Mouse (Mus musculus) hematopoietic stem cell, adult 5-6 weeks (primary cell): ENCODE measurements around the gene Dnttip2. TPM values are rescaled to one million over a fixed set of nuclear protein-coding genes. Genes with fewer than 3 reads are reported as not detected.
A peak's percentile ranks its signal among the peaks of the same experiment; 100 is the strongest.
"Not testable (repeated sequence)": the region's sequence is repeated elsewhere in the genome, so short reads cannot be mapped to it uniquely, and the experiment has no call there.

Source experiments
- ATAC-seq, 2 experiments: fragments of 125-278 bp in 1 of 2; replicated peaks in 1 of 2; 2 replicates each; pipeline ENCODE4 v1.8.0; 2016 to 2017; ENCODE audit warnings: inconsistent platforms in 2 of 2, mild to moderate bottlenecking in 2 of 2, moderate number of reproducible peaks in 2 of 2, low read depth in 1 of 2, moderate TSS enrichment in 1 of 2; ENCODE audit not compliant: low FRiP score in 2 of 2, poor library complexity in 2 of 2, severe bottlenecking in 2 of 2, insufficient read depth in 1 of 2, low TSS enrichment in 1 of 2
- total RNA-seq: library from RNA; stranded (forward); fragments of 172-1452, 232-1000 nt; gene quantifications from 2 replicates; pipeline ENCODE4 v1.2.3, GENCODE M21; 2017

Dnttip2 gene
- total RNA-seq, 1 experiment from 2014 or later = 191 TPM

DNA sequence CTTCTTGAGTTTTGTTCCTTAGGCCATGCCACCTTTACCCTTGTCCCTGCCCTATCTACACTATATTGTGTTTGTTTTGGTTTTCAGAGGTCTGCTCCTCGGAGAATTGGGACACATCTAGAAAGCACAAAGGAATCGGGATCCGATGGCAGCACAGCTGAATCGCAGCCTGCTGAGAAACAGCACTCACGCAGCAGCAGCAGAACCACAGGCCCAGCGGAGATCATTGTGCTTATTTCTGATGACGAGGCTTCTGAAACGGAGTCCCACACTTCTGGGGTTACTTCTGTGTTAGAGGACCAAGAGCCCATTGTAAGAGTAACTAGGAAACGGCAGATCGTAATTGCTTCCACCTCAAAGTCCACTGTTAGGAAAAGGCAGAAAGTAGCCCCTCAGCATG lies 923 bp downstream of the Dnttip2 start:
- ATAC-seq = no peak

DNA sequence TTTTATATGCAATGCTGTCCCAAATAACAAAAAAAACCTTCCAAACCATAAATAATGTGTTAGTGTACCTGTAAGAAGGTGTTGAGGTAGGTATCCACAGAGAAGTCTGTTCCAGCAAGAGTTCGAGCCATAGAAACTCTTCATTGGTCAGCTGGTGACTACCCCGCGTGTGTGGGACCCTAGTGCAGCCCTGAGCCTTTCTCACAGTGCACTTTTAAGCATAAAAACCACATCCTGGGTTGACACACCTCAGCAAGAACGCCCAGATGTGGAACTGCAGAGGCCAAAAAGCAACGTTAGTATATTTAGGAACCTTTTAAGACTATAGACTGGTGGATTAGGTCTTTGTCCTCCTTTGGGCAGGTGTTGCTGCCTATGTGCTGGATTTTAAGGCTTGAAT lies 13.0 kb downstream of the Dnttip2 start:
- ATAC-seq = no peak

DNA sequence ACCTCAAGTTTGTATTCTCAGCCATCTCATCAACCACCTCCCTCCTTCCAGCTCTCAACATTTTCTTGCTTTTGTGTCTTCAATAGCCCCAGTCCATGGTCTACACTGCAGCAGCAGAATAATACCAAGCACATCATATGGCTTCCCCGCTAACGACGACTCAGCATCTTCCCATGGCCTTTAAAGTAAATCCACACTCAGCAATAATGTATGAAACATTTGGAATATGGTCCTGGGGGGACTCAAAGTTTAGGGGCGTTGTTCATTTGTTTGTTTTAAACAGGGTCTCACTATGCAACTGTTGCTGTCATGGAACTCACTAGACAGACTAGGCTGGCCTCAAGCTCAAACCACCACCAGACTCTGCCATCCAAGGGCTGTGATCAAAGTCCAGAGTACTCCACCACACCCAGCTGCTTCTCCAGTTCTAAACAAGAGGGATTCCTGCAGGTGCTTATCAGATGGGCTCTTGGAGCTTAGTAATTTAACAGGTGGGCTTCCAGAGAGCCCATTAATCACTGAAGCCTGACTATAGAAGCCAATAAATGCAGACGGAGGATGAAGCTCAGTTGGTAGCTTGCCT lies 14.5 kb downstream of the Dnttip2 start:
- ATAC-seq = no peak

GRCm38 (mm10) chr3:122289344-122289743 lies 15.2 kb downstream of the Dnttip2 start:
- ATAC-seq = not testable (repeated sequence)

- peak; percentile 76 for ATAC-seq
Measured at GRCm38 (mm10) chr3:122290696-122291095, 16.5 kb downstream of the Dnttip2 start.

DNA sequence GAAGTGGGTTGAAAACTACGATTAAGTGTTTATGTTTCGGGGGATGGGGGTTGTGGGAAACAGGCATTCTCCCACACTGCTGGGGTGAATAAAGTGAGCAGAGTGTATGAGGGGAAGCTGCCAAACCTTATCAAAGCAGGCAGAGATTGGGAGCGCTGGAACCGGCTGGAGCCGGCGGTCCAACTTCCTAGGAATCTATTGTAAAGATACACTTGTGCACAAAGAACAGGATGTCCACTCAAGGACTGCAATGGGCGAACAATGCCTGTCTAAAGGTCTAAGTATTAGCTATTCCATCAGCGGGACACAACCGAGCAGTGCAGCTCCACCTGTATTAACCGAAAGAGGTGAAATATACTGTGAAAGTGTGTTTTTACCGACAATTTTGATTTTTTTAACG lies 17.6 kb downstream of the Dnttip2 start:
- ATAC-seq = no peak

DNA sequence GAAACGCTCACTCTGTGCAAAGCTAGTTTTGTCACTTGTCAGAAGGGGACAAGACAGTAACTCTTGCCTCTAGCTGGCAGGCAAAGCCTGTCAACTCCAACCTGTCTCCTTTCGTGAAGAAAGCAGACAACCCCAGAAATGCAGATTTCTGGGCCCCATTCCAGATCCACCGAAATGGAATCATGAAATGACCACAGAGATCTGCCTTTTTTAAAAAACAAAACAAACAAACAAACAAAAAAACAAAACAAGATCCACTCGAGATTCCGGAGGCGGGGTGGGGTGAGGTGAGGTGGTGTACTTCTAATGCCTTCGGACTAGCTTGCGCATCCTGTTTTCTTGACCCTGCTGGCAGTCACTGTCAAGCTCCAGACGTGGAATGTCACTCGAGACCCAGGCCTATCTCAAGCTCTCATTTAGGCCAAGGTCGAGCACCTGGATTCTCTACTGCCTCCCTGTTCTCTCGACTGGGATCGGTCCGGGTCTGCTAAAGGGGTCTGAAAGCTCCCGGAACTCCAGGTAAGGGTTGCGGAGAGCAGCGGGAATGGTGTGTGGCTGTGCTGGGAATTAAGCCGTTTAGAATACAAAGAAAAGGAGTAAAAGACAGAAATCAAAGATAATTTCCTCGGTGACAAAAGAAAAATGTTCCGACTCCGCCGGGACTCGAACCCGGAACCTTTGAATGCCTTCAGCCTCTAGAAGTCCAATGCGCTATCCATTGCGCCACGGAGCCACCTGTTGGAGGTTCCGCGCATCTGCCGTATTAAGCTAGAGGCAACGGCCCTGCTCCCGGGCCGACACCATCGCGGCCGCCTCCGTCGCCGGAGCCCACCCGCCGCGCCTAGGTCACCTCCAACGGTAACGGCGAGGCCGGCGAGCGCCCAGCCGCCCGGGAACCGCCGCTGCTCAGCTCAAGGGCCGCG lies 18.4 kb downstream of the Dnttip2 start:
- ATAC-seq = peak; percentile 43 to 62

- ATAC-seq = peak in 1 of 2 experiments; percentile 21; a peak in 2 of 4 replicates
Measured at GRCm38 (mm10) chr3:122293223-122293953, 19.2 kb downstream of the Dnttip2 start.

DNA sequence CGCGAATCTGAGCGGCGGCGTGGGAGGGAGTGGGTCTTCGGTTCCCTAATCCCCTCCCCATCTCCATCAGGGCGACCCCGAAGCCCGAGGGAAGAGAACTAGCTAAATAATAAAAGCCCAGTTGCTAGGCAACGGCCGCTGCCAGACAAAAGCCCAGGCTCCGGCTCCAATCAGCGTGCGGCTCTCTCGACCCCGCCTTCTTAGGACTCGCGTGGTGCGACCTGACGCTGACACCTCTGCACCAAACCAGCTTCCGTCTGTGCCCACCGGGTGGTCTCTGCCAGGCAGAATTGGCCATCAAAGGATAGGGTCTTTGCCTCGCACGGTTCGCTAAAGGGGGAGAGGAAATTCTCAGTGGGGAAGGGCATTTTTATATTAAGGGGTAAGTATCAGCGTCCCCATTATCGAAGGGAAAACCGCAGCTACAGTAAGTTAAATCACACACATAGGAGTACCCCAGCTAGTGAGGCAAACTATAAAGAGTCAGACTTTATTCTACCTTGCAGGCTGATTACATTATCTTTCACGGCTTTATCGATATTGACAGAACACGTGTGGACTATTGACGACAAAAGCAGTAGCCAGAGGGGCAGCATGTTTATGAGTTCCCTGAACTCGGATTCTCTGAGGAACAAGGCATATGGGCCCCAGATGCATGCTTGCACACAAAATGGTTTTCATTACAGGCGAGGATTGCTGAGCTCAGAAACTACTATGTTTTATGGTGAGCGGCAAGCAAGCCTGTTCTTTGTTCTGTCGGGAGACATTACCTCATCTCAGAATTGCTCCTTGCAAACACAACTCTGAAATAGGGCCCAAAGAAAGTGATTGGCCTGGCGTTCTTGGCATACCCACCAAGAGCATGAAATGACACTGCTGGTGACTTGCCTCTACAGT lies 20.0 kb downstream of the Dnttip2 start, which contains the start of gene Bcar3:
TSS of gene Bcar3 (plus strand) at position 183 of the 897 bp plus-strand sequence.
- ATAC-seq = peak; percentile 74 to 77

- ATAC-seq = peak; percentile 34 to 57; a peak in 3 of 4 replicates
Measured at GRCm38 (mm10) chr3:122295511-122295910, 21.3 kb downstream of the Dnttip2 start.

GRCm38 (mm10) chr3:122296979-122297378 lies 22.8 kb downstream of the Dnttip2 start:
- no peak for ATAC-seq

GRCm38 (mm10) chr3:122300983-122301919 lies 27.1 kb downstream of the Dnttip2 start:
- ATAC-seq = peak; percentile 88 to 90

GRCm38 (mm10) chr3:122304560-122304959 lies 30.4 kb downstream of the Dnttip2 start:
- no peak for ATAC-seq

DNA sequence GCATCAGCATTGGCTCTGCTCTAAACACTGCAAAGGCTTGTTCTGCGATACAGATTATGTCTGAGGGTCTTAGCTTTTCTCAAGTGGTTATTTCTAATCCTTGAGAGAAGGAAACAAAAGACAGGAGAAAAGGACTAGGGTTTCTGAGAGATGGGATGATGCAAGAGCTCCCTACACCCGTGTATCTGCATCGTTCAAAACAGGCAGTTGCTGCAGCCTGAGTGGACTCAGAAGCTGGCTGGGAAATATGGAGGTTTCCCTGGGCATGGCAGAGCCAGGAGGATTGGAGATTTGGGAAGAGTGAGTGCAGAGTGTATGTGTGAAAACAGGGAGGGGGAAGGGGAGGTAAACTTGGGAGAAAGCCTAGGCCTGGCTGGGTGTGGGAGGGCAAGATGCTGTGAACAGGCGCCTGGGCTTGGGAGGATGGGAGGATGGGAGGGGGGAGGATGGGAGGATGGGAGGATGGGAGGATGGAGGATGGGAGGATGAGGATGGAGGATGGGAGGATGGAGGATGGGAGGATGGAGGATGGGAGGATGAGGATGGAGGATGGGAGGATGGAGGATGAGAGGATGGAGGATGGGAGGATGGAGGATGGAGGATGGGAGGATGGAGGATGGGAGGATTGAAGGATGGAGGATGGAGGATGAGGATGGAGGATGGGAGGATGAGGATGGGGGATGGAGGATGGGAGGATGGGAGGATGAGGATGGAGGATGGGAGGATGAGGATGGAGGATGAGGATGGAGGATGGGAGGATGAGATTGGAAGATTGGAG lies 33.9 kb downstream of the Dnttip2 start:
- ATAC-seq = peak in 1 of 2 experiments; percentile 21; a peak in 2 of 4 replicates

GRCm38 (mm10) chr3:122308981-122309380 lies 34.8 kb downstream of the Dnttip2 start:
- peak; percentile 12 to 47; a peak in 2 of 4 replicates for ATAC-seq
